Mouse (Mus musculus) testis, adult 2 months (tissue): ENCODE results near the gene Rapgef3.

ENCODE experiments used
- CTCF ChIP-seq: fragments of 200-500 bp; IDR thresholded peaks from 2 replicates; pipeline ENCODE4 v1.5.1; 2012; ENCODE audit warnings: low read depth, mild to moderate bottlenecking, inconsistent platforms, low read length, moderate library complexity; ENCODE audit not compliant: control insufficient read depth, insufficient read depth, insufficient replicate concordance
- POLR2A ChIP-seq: fragments of 200-500 bp; IDR thresholded peaks from 2 replicates; pipeline ENCODE4 v1.6.1; 2012; ENCODE audit warnings: low read depth, mild to moderate bottlenecking, inconsistent platforms, low read length, moderate library complexity; ENCODE audit not compliant: control insufficient read depth

DNA sequence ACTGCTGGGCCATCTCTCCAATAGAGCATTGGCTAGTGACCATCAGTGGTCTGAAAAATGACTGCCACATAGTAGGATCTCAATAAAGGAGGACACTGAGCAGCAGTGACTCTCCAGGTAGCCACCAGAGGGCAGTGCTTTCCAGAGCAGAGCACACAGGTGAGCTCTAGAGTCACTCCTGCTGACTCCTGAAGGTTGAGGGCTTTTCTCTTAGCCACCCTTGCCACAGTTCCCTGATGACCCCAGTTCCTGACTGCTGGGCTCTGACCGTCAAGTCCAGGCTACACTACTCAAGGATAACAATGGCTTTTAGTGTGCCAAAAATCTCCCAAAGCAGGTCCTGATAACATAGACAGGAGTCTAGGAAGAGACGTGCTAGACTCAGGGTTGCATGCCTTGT is 16.1 kb downstream of the Rapgef3 start:
- TF ChIP-seq CTCF: peak; percentile 37; the same call in 1 of the 2 replicates
- TF ChIP-seq POLR2A: no peak
